Mouse (Mus musculus) embryonic facial prominence, embryonic 14.5 days (tissue): Measurements from ENCODE around the gene Specc1. TPM values are rescaled to one million over a fixed set of nuclear protein-coding genes. Genes with fewer than 3 reads are reported as not detected.

ENCODE experiments used
- ATAC-seq: fragments of 200-750 bp; cut with Nextera tagmentation; 2 replicates; pipeline ENCODE4 v1.8.0; 2017; ENCODE audit warnings: low read depth, moderate number of reproducible peaks, moderate TSS enrichment
- DNase-seq: peaks from one replicate; pipeline ENCODE4 v3.0.0-alpha.2; 2015; ENCODE audit warnings: low spot score
- H3K27ac ChIP-seq: fragments of 300-500 bp; sonication (generic); replicated peaks from 2 replicates; pipeline ENCODE4 v1.5.1; 2014; ENCODE audit warnings: low read depth, mild to moderate bottlenecking, low read length, moderate library complexity
- H3K27me3 ChIP-seq: fragments of 300-500 bp; sonication (generic); replicated peaks from 2 replicates; pipeline ENCODE4 v1.6.1; 2014; ENCODE audit warnings: low read length; ENCODE audit not compliant: control insufficient read depth, insufficient read depth
- H3K36me3 ChIP-seq: fragments of 300-500 bp; sonication (generic); 2 replicates; pipeline ENCODE4 v1.6.1; 2014; ENCODE audit warnings: low read length, mixed read lengths; ENCODE audit not compliant: control insufficient read depth, insufficient read depth
- H3K4me1 ChIP-seq: fragments of 300-500 bp; sonication (generic); 2 replicates; pipeline ENCODE4 v1.6.1; 2014; ENCODE audit warnings: antibody characterized with exemption, low read length; ENCODE audit not compliant: control insufficient read depth, insufficient read depth
- H3K4me2 ChIP-seq: fragments of 300-500 bp; sonication (generic); 2 replicates; pipeline ENCODE4 v1.6.1; 2014; ENCODE audit warnings: low read depth, mild to moderate bottlenecking, low read length, moderate library complexity, mixed read lengths
- H3K4me3 ChIP-seq: fragments of 300-500 bp; sonication (generic); 2 replicates; pipeline ENCODE4 v1.5.1; 2014; ENCODE audit warnings: low read depth, mild to moderate bottlenecking, low read length
- H3K9ac ChIP-seq: fragments of 300-500 bp; sonication (generic); 2 replicates; pipeline ENCODE4 v1.6.1; 2014; ENCODE audit warnings: low read depth, mild to moderate bottlenecking, low read length, moderate library complexity, mixed read lengths
- H3K9me3 ChIP-seq: fragments of 300-500 bp; sonication (generic); 2 replicates; pipeline ENCODE4 v1.6.1; 2016; ENCODE audit warnings: low read length; ENCODE audit not compliant: control insufficient read depth
- WGBS: fragments of 180-500 bp; shearing (Covaris S2); extraction: QIAGEN DNeasy Blood & Tissue Kit; methylation state at CpG from one replicate; pipeline ENCODE4 v1.1.7; 2014; 5-methylcytosine and 5-hydroxymethylcytosine counted together
- polyA plus RNA-seq: library from polyadenylated mRNA; unstranded; fragments of >200 nt; fragmentation: Nextera tagmentation; extraction: Ambion mirVana; gene quantifications from 2 replicates; pipeline ENCODE4 v1.2.1, GENCODE M21; 2014

Gene Specc1
- polyA plus RNA-seq, 1 experiment from 2014 or later, result 13.5 TPM

DNA sequence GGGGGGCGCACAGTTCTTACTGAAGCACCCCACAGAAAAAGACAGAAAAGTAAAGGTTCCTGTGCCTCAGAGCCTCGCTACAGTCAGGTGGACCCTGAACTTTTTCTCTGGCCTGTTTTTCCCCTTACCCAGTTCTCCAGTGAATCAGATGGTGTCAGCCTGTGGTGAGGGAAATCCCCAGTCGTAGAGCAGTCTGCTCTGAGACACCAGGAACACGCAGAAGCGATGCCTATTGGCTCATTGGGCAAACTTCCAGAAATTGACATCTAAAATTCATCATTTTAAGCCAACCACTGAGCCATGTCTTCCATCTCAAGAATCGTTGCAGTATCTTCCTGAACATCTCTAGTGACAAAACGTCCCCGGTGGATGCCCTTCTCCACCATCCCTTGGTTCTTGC lies 230.5 kb downstream of the Specc1 start:
- no peaks in the 10 kb centered on the region for H3K27me3 ChIP-seq
- WGBS, result 85% methylated on average over 8 of the region's 8 CpGs
- no peaks in the 10 kb centered on the region for H3K9me3 ChIP-seq
- no peaks in the 10 kb centered on the region for H3K36me3 ChIP-seq
- H3K4me2 ChIP-seq, result no peak overlapping the region
- no peak overlapping the region for H3K27ac ChIP-seq
- H3K4me1 ChIP-seq, result no peaks in the 10 kb centered on the region
- 0 out of 2 replicates have a peak overlapping the region, but pooled peaks have one; percentile 19 for H3K9ac ChIP-seq
- H3K4me3 ChIP-seq, result no peak overlapping the region
- ATAC-seq, result no peak
- DNase-seq, result no peak

DNA sequence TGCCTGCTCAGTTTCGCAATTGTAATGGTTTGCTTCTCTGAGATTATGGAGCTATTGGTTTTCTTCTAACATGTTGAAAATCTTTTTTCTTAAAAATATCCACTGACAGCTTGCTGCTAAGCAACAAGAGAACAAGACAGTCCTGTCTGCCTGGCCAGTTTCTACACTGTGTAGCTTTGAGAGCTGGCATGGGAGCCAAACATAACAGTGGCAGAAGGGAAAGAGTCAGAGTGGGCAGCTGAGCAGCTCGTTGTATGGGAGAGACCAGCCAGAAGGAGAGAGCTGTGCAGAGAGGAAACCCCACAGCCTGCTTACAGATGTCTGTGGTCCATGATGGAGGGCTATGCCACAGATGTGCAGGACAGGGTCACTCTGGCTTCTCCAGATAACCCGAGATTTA lies 235.5 kb downstream of the Specc1 start:
- Histone ChIP-seq H3K9me3 (no peaks in the 10 kb centered on the region), H3K27ac (no peak overlapping the region), H3K9ac (no peak overlapping the region), H3K36me3 (no peaks in the 10 kb centered on the region), H3K4me3 (no peak overlapping the region), H3K4me1 (no peaks in the 10 kb centered on the region), H3K4me2 (no peak overlapping the region), H3K27me3 (no peaks in the 10 kb centered on the region)
- WGBS, result 67% methylated on average over 3 of the region's 3 CpGs
- ATAC-seq (no peak), DNase-seq (peak; percentile 14)

DNA sequence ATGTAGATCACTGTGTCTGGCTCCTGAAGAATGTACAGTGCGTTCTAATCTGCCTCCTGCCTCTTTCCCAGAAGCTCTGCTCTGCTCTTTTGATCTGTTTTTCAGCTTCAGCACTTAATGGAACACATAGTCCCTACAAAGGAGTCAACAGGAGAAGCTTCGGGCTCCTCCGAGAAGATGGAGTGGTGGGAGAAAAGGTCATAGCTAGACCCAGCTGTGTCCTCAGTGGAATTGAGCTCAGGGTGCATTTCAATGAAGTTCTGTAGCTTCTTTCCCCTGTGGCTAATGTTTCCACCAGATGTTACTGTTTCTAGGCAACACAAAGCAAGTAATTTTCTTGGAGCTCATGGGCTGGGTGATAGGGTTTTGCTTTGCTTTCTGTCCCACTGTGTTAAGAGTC lies 236.6 kb downstream of the Specc1 start:
- WGBS, result 75% methylated on average over 3 of the region's 3 CpGs
- Histone ChIP-seq H3K27ac (no peak overlapping the region), H3K4me3 (no peak overlapping the region), H3K36me3 (no peaks in the 10 kb centered on the region), H3K4me2 (no peak overlapping the region), H3K9ac (no peak overlapping the region), H3K4me1 (no peaks in the 10 kb centered on the region), H3K27me3 (no peaks in the 10 kb centered on the region), H3K9me3 (no peaks in the 10 kb centered on the region)
- DNase-seq (no peak), ATAC-seq (no peak)

DNA sequence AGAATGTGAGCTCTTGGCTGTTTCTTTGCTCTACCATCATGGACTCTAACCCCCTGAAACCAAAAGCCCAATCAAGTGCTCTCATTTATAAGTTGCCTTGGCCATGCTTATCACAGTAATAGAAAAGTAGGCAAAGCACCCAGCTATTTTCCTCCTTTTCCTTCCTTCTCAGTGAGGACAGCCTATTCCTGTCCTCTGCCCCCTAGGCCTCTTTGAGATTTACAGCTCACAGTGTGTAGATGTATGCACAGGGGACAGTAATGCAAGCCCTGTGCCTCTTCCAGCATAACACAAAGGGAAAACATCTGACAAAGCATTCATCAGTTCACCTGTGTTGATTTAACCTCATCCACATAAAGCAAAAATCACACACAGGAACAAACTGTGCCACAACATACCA lies 237.7 kb downstream of the Specc1 start:
- no peak overlapping the region for H3K4me2 ChIP-seq
- ATAC-seq (no peak), DNase-seq (no peak)
- no peak overlapping the region for H3K27ac ChIP-seq
- no peaks in the 10 kb centered on the region for H3K9me3 ChIP-seq
- H3K4me3 ChIP-seq, result no peak overlapping the region
- no peaks in the 10 kb centered on the region for H3K4me1 ChIP-seq
- no peaks in the 10 kb centered on the region for H3K27me3 ChIP-seq
- H3K36me3 ChIP-seq, result no peaks in the 10 kb centered on the region
- H3K9ac ChIP-seq, result no peak overlapping the region

DNA sequence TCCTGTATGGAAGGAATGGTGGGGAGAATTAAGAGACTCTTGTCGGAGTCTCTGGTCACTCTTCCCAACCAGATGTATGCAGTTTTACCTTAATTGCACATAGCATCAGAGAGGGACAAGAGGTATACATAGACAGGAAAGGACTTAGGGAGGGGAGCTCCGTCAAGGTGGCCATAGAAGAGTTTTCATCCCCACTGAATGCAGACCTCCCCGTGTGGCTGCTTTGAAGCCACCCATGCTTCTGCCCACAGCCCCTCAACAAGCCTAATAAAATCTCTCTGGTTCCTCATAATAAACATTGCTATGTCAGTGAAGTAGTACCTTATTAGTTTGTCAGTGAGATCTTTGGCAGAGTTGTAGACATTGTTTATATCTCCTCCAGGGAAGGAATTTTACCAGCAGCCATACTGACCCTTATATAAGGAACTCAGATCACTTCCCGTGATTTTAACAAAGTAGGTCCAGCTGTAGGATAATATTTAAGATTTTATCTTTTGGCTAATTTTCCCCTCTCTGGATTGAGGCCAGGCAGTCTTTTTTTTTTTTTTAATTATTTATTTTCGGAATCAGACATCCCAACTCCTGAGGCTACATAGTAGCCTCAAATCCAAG lies 244.4 kb downstream of the Specc1 start:
- Histone ChIP-seq H3K9me3 (no peaks in the 10 kb centered on the region), H3K4me3 (no peak overlapping the region), H3K27me3 (no peaks in the 10 kb centered on the region), H3K27ac (no peak overlapping the region), H3K4me1 (no peaks in the 10 kb centered on the region), H3K9ac (no peak overlapping the region), H3K36me3 (no peaks in the 10 kb centered on the region), H3K4me2 (no peak overlapping the region)
- peak; percentile 27 for DNase-seq
- no peak; the same call in 1 of the 2 replicates for ATAC-seq
- 56% methylated on average over 5 of the region's 5 CpGs for WGBS

DNA sequence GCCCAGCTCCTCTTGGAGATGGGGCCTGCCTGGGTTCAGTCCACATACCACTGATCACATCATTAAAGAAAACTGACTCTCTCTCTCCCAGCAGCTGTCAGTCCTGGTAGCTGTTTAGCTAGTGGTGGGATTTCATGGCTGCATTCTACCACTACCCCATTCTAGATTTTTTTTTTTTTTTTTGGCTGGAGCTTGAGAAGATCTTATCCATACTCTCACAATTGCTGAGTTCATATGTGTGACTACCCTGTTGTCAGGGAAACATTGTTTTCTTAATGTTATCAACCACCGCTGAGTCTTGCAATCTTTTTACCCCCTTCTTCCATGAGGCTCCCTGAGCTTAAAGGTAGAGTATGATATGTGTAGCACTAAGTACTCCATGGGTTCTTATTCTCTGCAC lies 246.1 kb downstream of the Specc1 start:
- H3K9ac ChIP-seq, result no peak overlapping the region
- no peak for DNase-seq
- no peak overlapping the region for H3K27ac ChIP-seq
- no peaks in the 10 kb centered on the region for H3K4me1 ChIP-seq
- 93% methylated on average over 1 of the region's 1 CpGs for WGBS
- H3K27me3 ChIP-seq, result no peaks in the 10 kb centered on the region
- H3K36me3 ChIP-seq, result no peaks in the 10 kb centered on the region
- no peaks in the 10 kb centered on the region for H3K9me3 ChIP-seq
- no peak overlapping the region for H3K4me3 ChIP-seq
- no peak overlapping the region for H3K4me2 ChIP-seq
- no peak for ATAC-seq

DNA sequence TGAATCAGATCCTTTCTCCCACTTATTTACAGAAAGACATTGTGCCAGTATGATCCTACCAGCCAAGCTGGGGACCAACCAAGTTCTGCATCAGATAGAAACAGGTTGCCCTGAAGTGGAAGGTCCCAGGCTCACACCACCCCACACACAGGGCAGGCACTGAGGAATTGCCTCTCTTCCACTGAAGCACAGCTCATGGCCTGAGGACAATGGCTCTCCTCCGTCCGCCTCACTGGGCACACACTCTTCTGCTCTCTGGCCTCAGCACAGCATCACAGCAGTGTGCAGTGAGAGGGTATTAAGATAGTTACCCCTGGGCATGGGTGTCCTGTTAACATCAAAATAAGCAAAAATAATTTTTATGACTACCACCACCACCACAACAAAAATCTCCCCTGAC lies 252.5 kb downstream of the Specc1 start:
- no peak overlapping the region for H3K4me2 ChIP-seq
- no peak overlapping the region for H3K4me3 ChIP-seq
- H3K27me3 ChIP-seq, result no peaks in the 10 kb centered on the region
- H3K9me3 ChIP-seq, result no peaks in the 10 kb centered on the region
- H3K27ac ChIP-seq, result no peak overlapping the region
- no peak overlapping the region for H3K9ac ChIP-seq
- no peaks in the 10 kb centered on the region for H3K36me3 ChIP-seq
- DNase-seq, result no peak
- WGBS, result 85% methylated on average over 2 of the region's 2 CpGs
- no peak for ATAC-seq
- H3K4me1 ChIP-seq, result no peaks in the 10 kb centered on the region

DNA sequence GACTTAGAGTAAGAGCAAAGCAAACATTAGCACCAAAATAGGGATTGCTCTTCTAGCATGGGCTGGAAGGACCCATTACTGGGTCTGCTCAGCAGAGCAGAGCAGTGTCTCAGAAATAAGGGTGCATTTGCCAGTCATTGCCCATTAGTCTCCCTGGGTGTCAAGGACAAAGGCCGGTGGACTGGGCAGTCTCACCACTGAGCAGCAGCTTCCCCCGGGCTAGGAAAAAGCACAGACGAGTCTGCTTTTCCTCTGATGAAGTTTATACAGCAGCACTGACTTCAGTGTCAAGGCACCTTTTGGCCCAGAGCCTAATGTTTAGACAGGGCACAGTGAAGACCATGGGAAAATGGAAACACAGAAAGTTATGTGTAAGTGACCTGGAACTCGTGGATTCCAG lies 253.3 kb downstream of the Specc1 start:
- no peak for ATAC-seq
- H3K4me3 ChIP-seq, result no peak overlapping the region
- H3K27me3 ChIP-seq, result no peaks in the 10 kb centered on the region
- 50% methylated on average over 4 of the region's 4 CpGs for WGBS
- no peaks in the 10 kb centered on the region for H3K4me1 ChIP-seq
- H3K9ac ChIP-seq, result no peak overlapping the region
- no peak overlapping the region for H3K4me2 ChIP-seq
- H3K27ac ChIP-seq, result no peak overlapping the region
- no peak for DNase-seq
- H3K36me3 ChIP-seq, result no peaks in the 10 kb centered on the region
- H3K9me3 ChIP-seq, result no peaks in the 10 kb centered on the region

DNA sequence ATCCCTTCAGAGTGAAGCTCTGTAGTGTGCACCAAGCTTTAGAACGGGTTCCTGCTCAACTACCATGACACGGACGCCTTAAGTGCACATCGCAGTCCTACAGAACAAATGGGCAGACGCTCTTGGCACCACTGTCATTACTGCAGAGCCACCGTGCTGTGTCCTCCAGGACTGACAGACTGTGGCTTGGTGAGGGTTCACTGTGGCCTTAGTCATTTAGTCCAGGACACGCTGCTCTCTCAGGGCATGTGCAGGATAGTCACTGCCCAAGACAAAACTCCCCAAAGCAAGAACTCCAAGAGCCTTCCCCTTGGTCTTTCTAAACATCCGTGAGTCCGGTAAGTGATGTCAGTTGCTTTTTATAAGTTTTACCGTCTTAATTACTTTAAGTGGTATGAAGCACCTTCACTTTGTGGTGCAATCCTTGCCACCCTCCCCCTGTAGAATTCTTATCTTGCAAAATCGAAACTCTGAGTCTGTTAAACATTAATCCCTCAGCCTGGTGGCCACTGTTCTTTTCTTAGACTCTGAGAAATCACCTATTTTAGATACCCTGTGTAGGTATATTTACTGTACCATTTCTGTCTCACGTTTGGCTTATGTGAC lies 256.9 kb downstream of the Specc1 start:
- H3K4me1 ChIP-seq, result no peaks in the 10 kb centered on the region
- no peaks in the 10 kb centered on the region for H3K36me3 ChIP-seq
- ATAC-seq (no peak), DNase-seq (no peak)
- no peak overlapping the region for H3K27ac ChIP-seq
- no peaks in the 10 kb centered on the region for H3K9me3 ChIP-seq
- H3K4me3 ChIP-seq, result no peak overlapping the region
- 91% methylated on average over 12 of the region's 12 CpGs for WGBS
- H3K27me3 ChIP-seq, result no peaks in the 10 kb centered on the region
- no peak overlapping the region for H3K4me2 ChIP-seq
- no peak overlapping the region for H3K9ac ChIP-seq
